Mouse (Mus musculus) lung, embryonic 16.5 days (tissue): ENCODE measurements around the gene Tnik. TPM values are rescaled to one million over a fixed set of nuclear protein-coding genes. Genes with fewer than 3 reads are reported as not detected.

Experiments
- ATAC-seq: fragments of 200-750 bp; cut with Nextera tagmentation; 2 replicates; pipeline ENCODE4 v1.8.0; 2017; ENCODE audit warnings: low read depth, mild to moderate bottlenecking, moderate library complexity
- H3K27ac ChIP-seq: fragments of 300-500 bp; sonication (generic); 2 replicates; pipeline ENCODE4 v1.5.1; 2014; ENCODE audit warnings: mild to moderate bottlenecking, control low read depth, low read length
- H3K27me3 ChIP-seq: fragments of 300-500 bp; sonication (generic); 2 replicates; pipeline ENCODE4 v1.6.1; 2014; ENCODE audit warnings: low read depth, low read length, mixed read lengths; ENCODE audit not compliant: control insufficient read depth, insufficient read depth
- H3K36me3 ChIP-seq: fragments of 300-500 bp; sonication (generic); 2 replicates; pipeline ENCODE4 v1.6.1; 2014; ENCODE audit warnings: low read length; ENCODE audit not compliant: control insufficient read depth, insufficient read depth
- H3K4me1 ChIP-seq: fragments of 300-500 bp; sonication (generic); replicated peaks from 2 replicates; pipeline ENCODE4 v1.6.1; 2014; ENCODE audit warnings: low read length, mixed read lengths; ENCODE audit not compliant: control insufficient read depth, insufficient read depth
- H3K4me2 ChIP-seq: fragments of 300-500 bp; sonication (generic); 2 replicates; pipeline ENCODE4 v1.6.1; 2014; ENCODE audit warnings: low read depth, low read length, control low read depth
- H3K4me3 ChIP-seq: fragments of 300-500 bp; sonication (generic); 2 replicates; pipeline ENCODE4 v1.5.1; 2014; ENCODE audit warnings: mild to moderate bottlenecking, low read length, control low read depth
- H3K9ac ChIP-seq: fragments of 300-500 bp; sonication (generic); 2 replicates; pipeline ENCODE4 v1.6.1; 2014; ENCODE audit warnings: low read length, control low read depth
- H3K9me3 ChIP-seq: fragments of 300-500 bp; sonication (generic); 2 replicates; pipeline ENCODE4 v1.6.1; 2016; ENCODE audit warnings: low read length; ENCODE audit not compliant: control insufficient read depth
- WGBS: fragments of 180-500 bp; shearing (Covaris S2); extraction: QIAGEN DNeasy Blood & Tissue Kit; methylation state at CpG from one replicate; pipeline ENCODE4 v1.1.7; 2014; 5-methylcytosine and 5-hydroxymethylcytosine counted together
- polyA plus RNA-seq: library from polyadenylated mRNA; unstranded; fragments of >200 nt; fragmentation: Nextera tagmentation; extraction: Ambion mirVana; gene quantifications from 2 replicates; pipeline ENCODE4 v1.2.1, GENCODE M21; 2015

The Tnik gene
- polyA plus RNA-seq, 1 experiment from 2014 or later, result 10.4 TPM

DNA sequence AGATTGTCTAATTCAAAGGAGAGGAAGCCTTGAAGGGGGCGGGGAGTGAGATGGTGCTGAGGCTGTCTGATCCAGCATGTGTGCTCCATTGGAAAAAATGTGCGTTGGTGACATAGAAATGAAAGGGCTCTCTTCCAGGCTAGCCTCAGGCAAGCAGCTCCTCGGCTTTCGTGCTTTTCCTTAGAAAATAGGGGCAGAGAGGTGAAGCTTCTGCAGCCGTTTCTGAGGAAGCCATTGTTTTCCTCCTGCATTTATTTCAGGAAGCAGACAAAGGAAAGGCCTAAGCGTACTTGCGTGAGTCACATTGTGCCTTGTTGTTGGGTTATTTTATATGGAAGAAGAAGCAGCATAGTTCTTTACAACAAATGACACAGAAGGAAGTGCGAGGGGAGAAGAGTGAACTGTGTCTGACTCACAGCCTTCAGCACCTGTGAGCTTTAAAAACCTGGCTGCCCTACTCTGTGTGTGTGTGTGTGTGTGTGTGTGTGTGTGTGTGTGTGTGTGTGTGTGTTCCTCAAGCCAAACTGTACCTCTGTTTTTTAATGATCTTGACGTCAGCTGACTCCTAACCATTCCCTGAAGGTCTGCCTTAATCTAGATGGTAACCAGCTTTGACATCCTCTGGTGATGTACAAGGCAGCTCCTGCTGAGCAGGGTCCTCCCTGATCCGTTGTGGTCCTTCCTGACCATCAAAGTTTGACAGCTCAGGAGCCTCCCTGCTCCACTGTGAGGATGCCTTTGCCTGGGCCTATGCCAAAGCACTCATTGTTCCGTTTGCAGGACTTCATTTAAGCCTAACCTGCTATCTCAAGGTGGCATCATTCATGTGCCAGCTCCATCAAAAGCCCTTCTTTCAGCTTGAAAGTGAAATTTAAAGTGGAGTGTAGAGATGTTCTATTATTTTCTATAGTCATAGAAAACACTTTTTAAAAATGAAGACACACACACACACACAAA is 228.3 kb downstream of the Tnik start:
- no peak for ATAC-seq
- no peaks in the 10 kb centered on the region for H3K27me3 ChIP-seq
- H3K4me2 ChIP-seq, result no peak overlapping the region
- 51% methylated on average over 11 of the region's 11 CpGs for WGBS
- no peak overlapping the region for H3K9ac ChIP-seq
- no peaks in the 10 kb centered on the region for H3K36me3 ChIP-seq
- H3K27ac ChIP-seq, result 0 out of 2 replicates have a peak overlapping the region, but pooled peaks have one; percentile 36
- H3K9me3 ChIP-seq, result no peaks in the 10 kb centered on the region
- H3K4me1 ChIP-seq, result no peaks in the 10 kb centered on the region
- no peak overlapping the region for H3K4me3 ChIP-seq

GRCm38 (mm10) chr3:28496806-28497502 is 233.9 kb downstream of the Tnik start:
- H3K36me3 ChIP-seq, result no peaks in the 10 kb centered on the region
- no peaks in the 10 kb centered on the region for H3K4me1 ChIP-seq
- H3K9ac ChIP-seq, result no peak overlapping the region
- H3K4me3 ChIP-seq, result no peak overlapping the region
- no peak for ATAC-seq
- 86% methylated on average over 3 of the region's 3 CpGs for WGBS
- H3K27me3 ChIP-seq, result no peaks in the 10 kb centered on the region
- H3K27ac ChIP-seq, result no peak overlapping the region
- no peak overlapping the region for H3K4me2 ChIP-seq
- H3K9me3 ChIP-seq, result no peaks in the 10 kb centered on the region

DNA sequence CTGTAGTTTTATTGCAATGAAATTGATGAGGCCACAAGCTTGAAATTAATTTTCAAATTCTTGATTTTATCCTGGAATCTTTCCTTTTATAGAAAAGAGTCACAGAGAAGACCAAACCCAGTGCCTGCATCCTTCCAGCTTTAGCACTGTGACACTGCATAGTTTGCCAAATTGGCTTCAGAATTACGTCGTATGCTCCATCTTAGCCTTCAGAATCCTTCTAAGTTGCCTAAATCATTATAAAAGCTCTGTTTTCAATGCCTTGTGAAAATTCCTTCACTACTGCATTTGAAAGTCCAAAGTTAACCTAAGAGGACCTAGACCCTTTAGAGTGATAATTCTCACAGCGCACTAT is 234.5 kb downstream of the Tnik start:
- Histone ChIP-seq H3K9me3 (no peaks in the 10 kb centered on the region), H3K27ac (no peak overlapping the region), H3K27me3 (no peaks in the 10 kb centered on the region), H3K4me3 (no peak overlapping the region), H3K9ac (no peak overlapping the region), H3K4me1 (no peaks in the 10 kb centered on the region), H3K36me3 (no peaks in the 10 kb centered on the region), H3K4me2 (no peak overlapping the region)
- no peak for ATAC-seq
- WGBS, result 88% methylated on average over 3 of the region's 3 CpGs

GRCm38 (mm10) chr3:28502697-28503096 is 239.7 kb downstream of the Tnik start:
- Histone ChIP-seq H3K9me3 (no peaks in the 10 kb centered on the region), H3K27ac (no peak overlapping the region), H3K9ac (no peak overlapping the region), H3K4me1 (no peaks in the 10 kb centered on the region), H3K4me3 (no peak overlapping the region), H3K36me3 (no peaks in the 10 kb centered on the region), H3K27me3 (no peaks in the 10 kb centered on the region), H3K4me2 (no peak overlapping the region)
- ATAC-seq, result no peak
- 75% methylated on average over 3 of the region's 3 CpGs for WGBS

- no peak overlapping the region for H3K4me2 ChIP-seq
- H3K4me1 ChIP-seq, result no peaks in the 10 kb centered on the region
- H3K36me3 ChIP-seq, result no peaks in the 10 kb centered on the region
- no peak overlapping the region for H3K9ac ChIP-seq
- H3K27me3 ChIP-seq, result no peaks in the 10 kb centered on the region
- WGBS, result 84% methylated on average over 6 of the region's 6 CpGs
- no peak overlapping the region for H3K27ac ChIP-seq
- H3K4me3 ChIP-seq, result no peak overlapping the region
- no peak for ATAC-seq
- H3K9me3 ChIP-seq, result no peaks in the 10 kb centered on the region
Measured at GRCm38 (mm10) chr3:28509337-28509935, 246.4 kb downstream of the Tnik start.

DNA sequence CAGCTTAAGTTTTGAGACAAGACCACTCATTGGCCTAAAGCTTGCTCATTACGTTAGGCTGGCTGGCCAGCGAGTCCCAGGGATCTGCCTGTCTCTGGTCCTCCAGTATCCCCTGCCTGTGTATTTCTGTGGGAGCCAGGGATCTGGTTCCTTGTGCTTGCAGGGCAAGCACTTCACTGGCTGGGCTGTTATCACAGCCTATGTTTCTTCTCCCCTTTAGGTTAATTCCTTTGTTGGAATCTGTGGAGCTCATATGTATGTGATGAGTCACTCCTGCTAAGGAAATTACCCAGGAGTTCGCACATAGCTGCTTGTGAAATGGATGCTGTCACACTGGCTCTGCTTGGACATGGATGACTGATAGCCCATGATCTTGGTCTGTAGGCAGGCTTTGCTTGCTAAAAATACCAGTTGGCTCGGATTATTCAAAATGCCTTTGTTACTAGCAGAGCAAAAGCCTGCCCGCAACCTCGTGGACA is 260.0 kb downstream of the Tnik start:
- H3K9ac ChIP-seq, result no peak overlapping the region
- H3K36me3 ChIP-seq, result no peaks in the 10 kb centered on the region
- peaks cover 7% of the 10 kb centered on the region; the same call in 1 of the 2 replicates for H3K4me1 ChIP-seq
- no peak overlapping the region for H3K4me3 ChIP-seq
- 41% methylated on average over 6 of the region's 6 CpGs for WGBS
- H3K27ac ChIP-seq, result peak overlapping the region; percentile 68
- H3K9me3 ChIP-seq, result no peaks in the 10 kb centered on the region
- peak; percentile 91 for ATAC-seq
- H3K27me3 ChIP-seq, result no peaks in the 10 kb centered on the region
- no peak overlapping the region for H3K4me2 ChIP-seq

GRCm38 (mm10) chr3:28523541-28524165 is 260.6 kb downstream of the Tnik start:
- no peak overlapping the region for H3K27ac ChIP-seq
- no peak for ATAC-seq
- no peaks in the 10 kb centered on the region for H3K36me3 ChIP-seq
- peaks cover 7% of the 10 kb centered on the region; the same call in 1 of the 2 replicates for H3K4me1 ChIP-seq
- no peaks in the 10 kb centered on the region for H3K9me3 ChIP-seq
- no peak overlapping the region for H3K9ac ChIP-seq
- H3K27me3 ChIP-seq, result no peaks in the 10 kb centered on the region
- whole genome bisulfite sequencing, result 36% methylated on average over 4 of the region's 4 CpGs
- H3K4me3 ChIP-seq, result no peak overlapping the region
- no peak overlapping the region for H3K4me2 ChIP-seq

DNA sequence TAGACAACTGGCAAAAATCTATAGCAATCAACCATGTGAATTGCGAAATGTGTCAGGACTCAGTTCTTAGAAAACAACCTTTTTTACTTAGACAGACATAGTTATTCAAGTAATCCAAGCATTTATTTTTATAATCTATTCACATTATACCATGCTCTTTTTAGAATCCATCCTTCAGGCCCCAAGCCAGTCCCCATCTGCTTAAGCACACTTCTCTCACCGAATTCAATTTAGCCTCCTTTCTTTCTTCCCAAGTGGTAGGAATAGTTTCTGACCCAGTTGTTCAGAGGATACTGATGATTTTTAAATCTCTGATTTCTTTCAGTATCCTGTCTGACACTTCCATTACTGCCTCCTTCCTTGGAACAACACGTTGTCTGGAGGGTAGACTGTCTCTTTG is 261.5 kb downstream of the Tnik start:
- H3K27ac ChIP-seq, result no peak overlapping the region
- H3K9me3 ChIP-seq, result no peaks in the 10 kb centered on the region
- WGBS, result 79% methylated on average over 3 of the region's 3 CpGs
- H3K36me3 ChIP-seq, result no peaks in the 10 kb centered on the region
- H3K9ac ChIP-seq, result no peak overlapping the region
- peaks cover 7% of the 10 kb centered on the region; the same call in 1 of the 2 replicates for H3K4me1 ChIP-seq
- ATAC-seq, result no peak
- H3K27me3 ChIP-seq, result no peaks in the 10 kb centered on the region
- no peak overlapping the region for H3K4me2 ChIP-seq
- no peak overlapping the region for H3K4me3 ChIP-seq
